Mouse (Mus musculus): ENCODE results near the gene Eef1akmt3.

Gene Eef1akmt3

GRCm38 (mm10) chr10:127050119-127050474 is 8.8 kb upstream of the Eef1akmt3 start:
- no peak for DNase-seq (ENCODE audit: low spot score)

- no peak for DNase-seq (ENCODE audit: low spot score)
Observed at GRCm38 (mm10) chr10:127049395-127050118, 8.2 kb upstream of the Eef1akmt3 start.

- DNase-seq (ENCODE audit: low spot score): no peak
Observed at GRCm38 (mm10) chr10:127048608-127049394, 7.5 kb upstream of the Eef1akmt3 start.

- no peak for DNase-seq (ENCODE audit: low spot score)
Observed at GRCm38 (mm10) chr10:127047954-127048353, 6.6 kb upstream of the Eef1akmt3 start, which contains the start of gene Cyp27b1. TSS of gene Cyp27b1 (plus strand) at chr10:127048250.

GRCm38 (mm10) chr10:127043187-127043586 is 1.9 kb upstream of the Eef1akmt3 start:
- DNase-seq (ENCODE audit: low spot score): no peak

GRCm38 (mm10) chr10:127042468-127043115 is 1.3 kb upstream of the Eef1akmt3 start:
- no peak for DNase-seq (ENCODE audit: low spot score)

- peak; percentile 82 for DNase-seq (ENCODE audit: low spot score)
Observed at GRCm38 (mm10) chr10:127041774-127042338, 543 bp upstream of the Eef1akmt3 start.

- no peak for DNase-seq (ENCODE audit: low spot score)
Observed at GRCm38 (mm10) chr10:127040569-127041214, 621 bp downstream of the Eef1akmt3 start.

- DNase-seq (ENCODE audit: low spot score): no peak
Observed at GRCm38 (mm10) chr10:127037641-127038040, 3.7 kb downstream of the Eef1akmt3 start.

- no peak for DNase-seq (ENCODE audit: low spot score)
Observed at GRCm38 (mm10) chr10:127036273-127036672, 5.0 kb downstream of the Eef1akmt3 start.

GRCm38 (mm10) chr10:127033301-127033741 is 8.0 kb downstream of the Eef1akmt3 start:
- DNase-seq (ENCODE audit: low spot score): no peak

GRCm38 (mm10) chr10:127030336-127031296 is 10.7 kb downstream of the Eef1akmt3 start, which contains the start of gene Tsfm:
TSS of gene Tsfm (minus strand) at chr10:127030840.
- DNase-seq (ENCODE audit: low spot score): peak; percentile 88

GRCm38 (mm10) chr10:127018422-127018821 is 22.9 kb downstream of the Eef1akmt3 start:
- no peak for DNase-seq (ENCODE audit: low spot score)

GRCm38 (mm10) chr10:127017071-127017470 is 24.2 kb downstream of the Eef1akmt3 start:
- DNase-seq (ENCODE audit: low spot score): no peak

GRCm38 (mm10) chr10:127016488-127016887 is 24.8 kb downstream of the Eef1akmt3 start:
- DNase-seq (ENCODE audit: low spot score): no peak

- no peak for DNase-seq (ENCODE audit: low spot score)
Observed at GRCm38 (mm10) chr10:127003806-127004205, 37.5 kb downstream of the Eef1akmt3 start.

- no peak for DNase-seq (ENCODE audit: low spot score)
Observed at GRCm38 (mm10) chr10:127003334-127003733, 38.0 kb downstream of the Eef1akmt3 start.

- no peak for DNase-seq (ENCODE audit: low spot score)
Observed at GRCm38 (mm10) chr10:127002765-127003164, 38.5 kb downstream of the Eef1akmt3 start.

- no peak for DNase-seq (ENCODE audit: low spot score)
Observed at GRCm38 (mm10) chr10:127002056-127002455, 39.3 kb downstream of the Eef1akmt3 start.

- DNase-seq (ENCODE audit: low spot score): no peak
Observed at GRCm38 (mm10) chr10:127001297-127001696, 40.0 kb downstream of the Eef1akmt3 start.

GRCm38 (mm10) chr10:127000529-127000928 is 40.8 kb downstream of the Eef1akmt3 start, which contains the start of gene Avil:
TSS of gene Avil (plus strand) at chr10:127000709.
- no peak for DNase-seq (ENCODE audit: low spot score)
